Mouse (Mus musculus) layer of hippocampus, adult 8-10 months (tissue): ENCODE data around the gene Iqcf5. TPM values are rescaled to one million over a fixed set of nuclear protein-coding genes. Genes with fewer than 3 reads are reported as not detected.
"Not testable (repeated sequence)": the region's sequence is repeated elsewhere in the genome, so short reads cannot be mapped to it uniquely, and the experiment has no call there.

ENCODE experiments used
- DNase-seq, 2 experiments: peaks; one replicate each; pipeline ENCODE4 v3.0.0; 2022; ENCODE audit warnings: low spot score in 2 of 2
- total RNA-seq, 4 experiments: library from RNA; stranded (reverse); gene quantifications; 2 replicates each; pipeline ENCODE4 v1.2.4; 2022

Iqcf5 gene
- total RNA-seq, 4 experiments from 2014 or later: not detected

DNA sequence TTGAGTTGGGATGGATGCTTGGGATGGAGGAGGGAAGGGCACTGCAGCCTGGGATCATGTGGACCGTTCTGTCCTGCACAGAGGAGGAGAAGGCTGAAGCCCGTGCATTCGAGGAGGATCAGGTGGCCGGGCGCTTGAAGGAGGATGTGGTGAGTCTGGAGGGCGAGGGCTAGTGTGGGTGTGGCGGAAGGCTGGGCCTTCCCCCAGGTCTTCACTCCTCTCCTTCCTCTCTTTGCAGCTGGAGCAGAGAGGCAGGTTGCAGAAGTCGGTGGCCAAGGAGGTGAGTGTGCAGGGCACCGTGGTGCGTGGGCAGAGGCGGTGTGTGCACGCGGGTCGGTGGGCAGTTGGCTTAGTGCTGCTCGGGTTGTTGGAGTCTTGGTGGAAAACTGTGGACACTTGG, 33.3 kb upstream of the Iqcf5 start:
- peak in 1 of 2 experiments; percentile 5 for DNase-seq

DNA sequence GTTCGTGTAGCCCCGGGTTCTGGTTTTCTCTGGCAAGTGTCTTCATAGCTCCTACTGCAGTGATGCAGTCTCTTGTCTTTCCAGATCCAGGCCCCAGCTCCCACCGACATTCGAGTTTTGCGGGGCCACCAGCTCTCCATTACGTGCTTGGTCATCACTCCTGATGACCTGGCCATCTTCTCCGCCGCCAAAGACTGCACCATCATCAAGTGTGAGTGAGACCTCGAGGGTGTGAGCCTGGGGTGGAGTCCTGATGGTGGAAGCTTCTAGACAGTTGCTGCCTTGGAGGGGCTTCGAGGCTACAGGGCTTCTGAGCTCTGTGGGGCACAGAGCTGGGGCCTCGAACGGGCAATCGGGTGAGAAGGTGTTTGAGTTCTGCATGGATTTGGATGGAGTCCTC, 32.7 kb upstream of the Iqcf5 start:
- DNase-seq: peak in 1 of 2 experiments; percentile 2

DNA sequence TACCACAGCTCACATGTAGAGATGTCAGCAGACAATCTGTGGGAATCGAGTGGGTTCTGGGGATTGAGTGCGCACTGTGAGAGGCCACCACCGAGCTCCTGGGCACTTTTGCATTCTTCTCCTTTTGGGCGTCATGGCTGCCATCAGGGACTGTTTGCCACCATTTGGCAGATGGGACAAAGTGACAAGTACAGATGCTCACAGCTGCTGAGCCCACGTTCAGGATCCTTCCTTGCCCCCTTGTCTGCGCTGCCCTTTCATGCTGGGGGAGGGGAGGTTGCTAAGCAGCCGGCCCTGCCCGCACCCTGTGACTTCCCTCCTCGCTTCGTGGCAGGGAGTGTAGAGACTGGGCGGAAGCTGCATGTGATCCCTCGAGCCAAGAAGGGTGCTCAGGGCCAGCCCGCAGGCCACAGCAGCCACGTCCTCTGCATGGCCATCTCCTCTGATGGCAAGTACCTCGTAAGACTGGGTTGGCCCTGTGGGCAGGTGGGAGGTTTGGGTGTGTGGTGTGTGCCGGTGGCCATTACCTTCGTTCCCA, 31.7 kb upstream of the Iqcf5 start:
- peak in 1 of 2 experiments; percentile 2 for DNase-seq

DNA sequence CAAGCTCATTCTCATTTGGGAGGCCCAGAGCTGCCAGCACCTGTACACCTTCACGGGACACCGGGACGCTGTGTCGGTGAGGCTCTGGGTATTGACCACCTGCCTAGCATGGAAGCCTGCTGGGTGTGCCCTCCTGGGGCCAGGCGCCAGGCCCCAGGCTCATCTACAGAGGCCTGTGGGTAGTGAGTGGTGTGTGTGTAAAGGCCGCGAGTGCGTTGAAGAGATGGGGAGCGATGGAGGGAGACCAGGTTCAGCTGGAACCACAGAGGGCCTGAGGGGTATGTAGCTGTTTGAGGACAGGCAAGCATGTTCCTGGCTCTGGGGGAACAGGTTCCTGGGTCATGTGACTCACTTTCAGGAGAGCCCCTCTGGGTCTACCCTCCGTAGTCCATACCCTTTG, 31.2 kb upstream of the Iqcf5 start:
- no peak for DNase-seq

GRCm38 (mm10) chr9:106483606-106484005, 30.8 kb upstream of the Iqcf5 start:
- peak in 1 of 2 experiments; percentile 4 for DNase-seq

GRCm38 (mm10) chr9:106485076-106485475, 29.3 kb upstream of the Iqcf5 start:
- DNase-seq: peak in 1 of 2 experiments; percentile 2

GRCm38 (mm10) chr9:106487602-106488001, 26.8 kb upstream of the Iqcf5 start:
- not testable (repeated sequence) for DNase-seq

DNA sequence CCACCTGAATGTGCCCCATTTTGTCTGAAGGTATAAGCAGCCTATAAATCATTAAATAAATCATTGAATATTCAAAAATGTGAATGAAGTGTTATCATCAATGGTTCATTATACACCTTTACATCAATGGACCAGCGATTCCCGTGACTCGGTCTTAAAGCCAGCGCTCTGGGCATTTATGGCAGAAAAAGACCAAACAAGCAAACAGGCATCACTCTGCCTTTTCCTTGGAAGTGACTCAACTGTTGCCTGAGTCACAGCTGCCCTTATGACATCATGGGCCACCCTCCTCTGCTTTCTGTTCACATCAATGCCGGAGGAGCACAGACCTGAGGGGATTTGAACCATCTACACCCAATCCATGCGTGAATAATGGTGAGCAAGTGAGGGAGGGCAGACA, 14.7 kb upstream of the Iqcf5 start, which contains the start of gene Iqcf1:
TSS of gene Iqcf1 (plus strand) at position 301 of the 400 bp plus-strand sequence.
- DNase-seq: no peak

- no peak for DNase-seq
Observed at GRCm38 (mm10) chr9:106501846-106502245, 12.5 kb upstream of the Iqcf5 start.

GRCm38 (mm10) chr9:106504246-106504645, 10.1 kb upstream of the Iqcf5 start:
- no peak for DNase-seq

- peak; percentile 16 to 32 for DNase-seq
Observed at GRCm38 (mm10) chr9:106509356-106509755, 5.0 kb upstream of the Iqcf5 start.

GRCm38 (mm10) chr9:106512729-106513450, 1.5 kb upstream of the Iqcf5 start:
- DNase-seq: peak; percentile 11 to 18

DNA sequence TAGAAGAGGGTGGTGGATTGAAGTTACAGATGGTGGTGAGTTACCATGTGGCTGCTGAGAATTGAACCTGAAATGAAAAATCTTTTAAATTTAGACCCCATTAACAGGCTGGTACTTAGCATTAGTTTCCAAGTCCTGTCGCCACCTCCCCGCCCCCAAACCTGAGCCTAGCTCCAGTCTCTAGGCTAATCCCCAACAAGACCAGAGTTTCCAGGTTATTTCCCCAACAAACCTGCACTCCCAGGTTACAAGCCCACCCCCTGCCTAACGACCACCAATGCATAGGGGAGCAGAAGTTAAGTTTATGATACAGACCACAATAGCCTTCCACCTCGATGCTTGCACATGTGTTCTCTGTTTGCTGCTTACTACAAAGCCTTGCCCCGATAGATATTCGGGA, 807 bp upstream of the Iqcf5 start:
- no peak for DNase-seq

- no peak for DNase-seq
Observed at GRCm38 (mm10) chr9:106519433-106519832, 5.1 kb downstream of the Iqcf5 start.

GRCm38 (mm10) chr9:106519909-106520308, 5.5 kb downstream of the Iqcf5 start:
- no peak for DNase-seq

- DNase-seq: no peak
Observed at GRCm38 (mm10) chr9:106531833-106532232, 17.5 kb downstream of the Iqcf5 start.

GRCm38 (mm10) chr9:106534296-106534695, 19.9 kb downstream of the Iqcf5 start:
- no peak for DNase-seq

GRCm38 (mm10) chr9:106534975-106535374, 20.6 kb downstream of the Iqcf5 start:
- DNase-seq: peak; percentile 11 to 12

DNA sequence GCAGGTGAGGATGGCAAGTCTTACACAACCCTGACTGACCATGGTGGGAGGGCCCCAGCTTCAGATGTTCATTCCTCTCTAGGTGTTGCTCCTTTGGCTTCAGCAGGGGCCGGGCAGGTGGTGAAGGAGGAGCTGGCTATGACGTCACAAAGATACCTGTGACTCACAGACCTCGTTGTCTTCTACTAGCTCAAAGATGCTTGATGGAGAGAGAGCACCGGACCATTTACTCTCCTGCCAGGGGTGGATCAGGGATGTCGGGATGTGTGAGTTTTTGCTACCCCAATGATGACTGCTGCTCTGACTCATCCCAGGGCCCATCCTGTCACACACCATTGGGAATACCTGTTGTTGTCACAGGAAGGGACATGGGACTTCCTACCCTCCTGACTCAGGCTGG, 47.2 kb downstream of the Iqcf5 start, which contains the start of gene Iqcf3:
TSS of gene Iqcf3 (minus strand) at position 101 of the 400 bp plus-strand sequence.
- DNase-seq: no peak

- DNase-seq: no peak
Observed at GRCm38 (mm10) chr9:106562291-106562690, 47.9 kb downstream of the Iqcf5 start.

DNA sequence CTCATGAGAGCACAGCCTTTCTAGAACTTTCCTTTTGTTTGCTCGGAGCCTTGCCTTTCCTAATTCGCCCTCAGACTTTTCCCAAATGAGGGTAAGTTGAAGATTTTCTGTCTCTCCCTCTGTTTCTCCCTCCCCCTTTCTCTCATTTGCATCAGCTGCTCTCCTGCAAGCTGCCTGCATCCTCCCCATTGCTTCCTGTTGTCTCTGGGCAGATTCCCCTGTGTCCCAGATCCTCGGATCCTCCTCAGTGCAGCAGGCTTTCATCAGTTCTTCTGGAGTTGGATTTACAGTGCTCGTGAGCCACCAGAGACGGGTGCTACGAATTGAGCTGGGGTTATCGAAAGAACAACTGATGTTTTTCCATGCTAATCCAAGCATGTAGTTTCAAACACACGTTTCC, 49.7 kb downstream of the Iqcf5 start:
- DNase-seq: no peak
